Mouse (Mus musculus) neural tube, embryonic 14.5 days (tissue): ENCODE data around the gene Pou5f1. TPM values are rescaled to one million over a fixed set of nuclear protein-coding genes. Genes with fewer than 3 reads are reported as not detected.
"Not testable (repeated sequence)": the region's sequence is repeated elsewhere in the genome, so short reads cannot be mapped to it uniquely, and the experiment has no call there.

Experiments
- ATAC-seq: fragments of 200-750 bp; cut with Nextera tagmentation; 2 replicates; pipeline ENCODE4 v1.8.0; 2017; ENCODE audit warnings: low read depth, mild to moderate bottlenecking, moderate TSS enrichment, moderate library complexity
- H3K27ac ChIP-seq: fragments of 300-500 bp; sonication (generic); 2 replicates; pipeline ENCODE4 v1.5.1; 2014; ENCODE audit warnings: low read depth, mild to moderate bottlenecking, control low read depth, low read length, moderate library complexity, mixed read lengths
- H3K27me3 ChIP-seq: fragments of 300-500 bp; sonication (generic); 2 replicates; pipeline ENCODE4 v1.6.1; 2014; ENCODE audit warnings: low read length; ENCODE audit not compliant: control insufficient read depth, insufficient read depth
- H3K36me3 ChIP-seq: fragments of 300-500 bp; sonication (generic); 2 replicates; pipeline ENCODE4 v1.6.1; 2014; ENCODE audit warnings: low read length, mixed read lengths; ENCODE audit not compliant: control insufficient read depth, insufficient read depth
- H3K4me1 ChIP-seq: fragments of 300-500 bp; sonication (generic); 2 replicates; pipeline ENCODE4 v1.6.1; 2014; ENCODE audit warnings: low read length; ENCODE audit not compliant: control insufficient read depth, insufficient read depth
- H3K4me2 ChIP-seq: fragments of 300-500 bp; sonication (generic); 2 replicates; pipeline ENCODE4 v1.6.1; 2014; ENCODE audit warnings: mild to moderate bottlenecking, low read depth, low read length, control low read depth
- H3K4me3 ChIP-seq: fragments of 300-500 bp; sonication (generic); 2 replicates; pipeline ENCODE4 v1.5.1; 2014; ENCODE audit warnings: low read depth, low read length, control low read depth, mixed read lengths
- H3K9ac ChIP-seq: fragments of 300-500 bp; sonication (generic); replicated peaks from 2 replicates; pipeline ENCODE4 v1.6.1; 2014; ENCODE audit warnings: low read depth, mild to moderate bottlenecking, control low read depth, low read length, mixed read lengths
- H3K9me3 ChIP-seq: fragments of 300-500 bp; sonication (generic); 2 replicates; pipeline ENCODE4 v1.6.1; 2016; ENCODE audit warnings: low read length; ENCODE audit not compliant: control insufficient read depth
- WGBS: fragments of 180-500 bp; shearing (Covaris S2); extraction: QIAGEN DNeasy Blood & Tissue Kit; methylation state at CpG from one replicate; pipeline ENCODE4 v1.1.7; 2014; 5-methylcytosine and 5-hydroxymethylcytosine counted together
- polyA plus RNA-seq: library from polyadenylated mRNA; unstranded; fragments of >200 nt; fragmentation: Nextera tagmentation; extraction: Ambion mirVana; gene quantifications from 2 replicates; pipeline ENCODE4 v1.2.1, GENCODE M21; 2014

Gene Pou5f1
- not detected in 2 replicates for polyA plus RNA-seq

DNA sequence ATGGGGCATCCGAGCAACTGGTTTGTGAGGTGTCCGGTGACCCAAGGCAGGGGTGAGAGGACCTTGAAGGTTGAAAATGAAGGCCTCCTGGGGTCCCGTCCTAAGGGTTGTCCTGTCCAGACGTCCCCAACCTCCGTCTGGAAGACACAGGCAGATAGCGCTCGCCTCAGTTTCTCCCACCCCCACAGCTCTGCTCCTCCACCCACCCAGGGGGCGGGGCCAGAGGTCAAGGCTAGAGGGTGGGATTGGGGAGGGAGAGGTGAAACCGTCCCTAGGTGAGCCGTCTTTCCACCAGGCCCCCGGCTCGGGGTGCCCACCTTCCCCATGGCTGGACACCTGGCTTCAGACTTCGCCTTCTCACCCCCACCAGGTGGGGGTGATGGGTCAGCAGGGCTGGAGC lies at the start of gene Pou5f1:
Pou5f1 (plus strand) TSS at position 243 of the 400 bp plus-strand sequence.
- H3K9me3 ChIP-seq = no peaks in the 10 kb centered on the region
- no peaks in the 10 kb centered on the region for H3K36me3 ChIP-seq
- ATAC-seq = no peak
- H3K27me3 ChIP-seq = no peaks in the 10 kb centered on the region; the same call in 1 of the 2 replicates
- H3K4me3 ChIP-seq = no peak within 1 kb of the TSS
- no peak within 1 kb of the TSS for H3K27ac ChIP-seq
- 49% methylated on average over 12 of the region's 13 CpGs for WGBS
- no peak within 1 kb of the TSS for H3K4me2 ChIP-seq
- H3K9ac ChIP-seq = no peak within 1 kb of the TSS
- H3K4me1 ChIP-seq = no peaks in the 10 kb centered on the region

GRCm38 (mm10) chr17:35458247-35458646 lies 47.6 kb upstream of the Pou5f1 start:
- not testable (repeated sequence) for ATAC-seq, H3K9me3 ChIP-seq
- WGBS = no CpG with 5 or more reads among the region's 1 CpGs

GRCm38 (mm10) chr17:35460513-35461341 lies 45.1 kb upstream of the Pou5f1 start:
- H3K27ac ChIP-seq, H3K4me3 ChIP-seq, H3K9me3 ChIP-seq, H3K4me2 ChIP-seq, H3K36me3 ChIP-seq, H3K27me3 ChIP-seq, H3K4me1 ChIP-seq, H3K9ac ChIP-seq: not testable (repeated sequence)
- 59% methylated on average over 3 of the region's 9 CpGs for WGBS
- ATAC-seq = peak; percentile 54; the same call in 1 of the 2 replicates

More at GRCm38 (mm10) chr17:35458247-35458646, 47.6 kb upstream of the Pou5f1 start:
- H3K9ac ChIP-seq, H3K4me3 ChIP-seq, H3K27me3 ChIP-seq, H3K36me3 ChIP-seq, H3K4me1 ChIP-seq, H3K27ac ChIP-seq, H3K4me2 ChIP-seq: not testable (repeated sequence)

DNA sequence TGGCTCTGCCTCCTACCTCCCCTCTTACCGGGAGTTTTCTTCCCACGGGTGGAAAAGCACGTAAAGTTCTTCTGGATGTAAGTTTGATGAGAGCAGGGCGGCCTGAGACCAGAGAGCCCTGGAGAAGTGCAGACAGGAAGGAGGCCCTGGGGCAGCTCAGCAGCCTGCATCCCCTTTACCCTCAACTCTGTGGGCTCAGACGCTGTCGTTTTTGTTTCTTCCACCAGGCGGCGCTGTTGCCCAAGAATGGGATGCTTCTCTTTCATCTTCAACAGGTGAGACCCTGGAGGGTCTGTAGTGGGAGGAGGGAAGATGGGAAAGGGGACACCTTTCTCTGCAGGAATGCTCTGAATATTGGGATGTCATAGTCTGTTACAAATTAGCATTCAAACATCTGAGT lies 40.2 kb upstream of the Pou5f1 start:
- 11% methylated on average over 8 of the region's 8 CpGs for WGBS
- not testable (repeated sequence) for H3K27me3 ChIP-seq, H3K9ac ChIP-seq, H3K27ac ChIP-seq, H3K9me3 ChIP-seq, H3K4me1 ChIP-seq, H3K36me3 ChIP-seq, H3K4me2 ChIP-seq, H3K4me3 ChIP-seq, ATAC-seq

GRCm38 (mm10) chr17:35468936-35469335 lies 36.9 kb upstream of the Pou5f1 start:
- H3K4me2 ChIP-seq, H3K4me3 ChIP-seq, H3K9ac ChIP-seq, H3K27me3 ChIP-seq, H3K36me3 ChIP-seq, ATAC-seq, H3K9me3 ChIP-seq, H3K27ac ChIP-seq, H3K4me1 ChIP-seq: not testable (repeated sequence)
- WGBS = 61% methylated on average over 3 of the region's 3 CpGs

DNA sequence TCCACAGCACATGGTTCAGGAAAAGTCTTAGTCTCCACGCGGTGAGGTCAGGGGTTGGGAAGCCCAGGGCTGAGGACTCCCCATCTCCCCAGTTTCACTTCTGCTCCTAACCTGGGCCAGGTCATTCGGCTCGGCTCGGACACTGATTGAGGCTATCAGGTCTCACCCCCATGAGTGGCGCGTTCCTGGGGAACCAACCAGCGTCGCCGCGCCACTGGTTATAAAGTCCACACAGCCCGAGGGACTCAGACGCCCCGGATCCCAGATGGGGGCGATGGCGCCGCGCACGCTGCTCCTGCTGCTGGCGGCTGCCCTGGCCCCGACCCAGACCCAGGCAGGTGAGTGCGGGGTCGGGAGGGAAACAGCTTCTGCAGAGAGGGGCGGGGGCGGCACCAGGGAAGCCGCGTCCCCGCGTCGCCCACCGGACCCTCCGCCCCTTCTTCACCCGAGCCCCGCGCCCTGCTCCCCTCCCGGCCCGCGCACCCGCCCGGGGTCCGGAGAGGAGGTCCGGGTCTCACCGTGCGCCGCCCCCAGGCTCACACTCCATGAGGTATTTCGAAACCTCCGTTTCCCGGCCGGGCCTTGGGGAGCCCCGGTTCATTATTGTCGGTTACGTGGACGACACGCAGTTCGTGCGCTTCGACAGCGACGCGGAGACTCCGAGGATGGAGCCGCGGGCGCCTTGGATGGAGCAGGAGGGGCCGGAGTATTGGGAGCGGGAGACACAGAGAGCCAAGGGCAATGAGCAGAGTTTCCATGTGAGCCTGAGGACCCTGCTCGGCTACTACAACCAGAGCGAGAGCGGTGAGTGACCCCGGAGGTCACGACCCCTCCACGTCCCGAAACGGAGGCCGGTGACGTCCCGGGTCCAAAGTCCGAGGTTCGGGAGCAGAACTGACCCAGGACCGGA lies 35.7 kb upstream of the Pou5f1 start, which contains the start of gene H2-Q10:
H2-Q10 (plus strand) TSS at position 248 of the 910 bp plus-strand sequence.
- H3K36me3 ChIP-seq = no peaks in the 10 kb centered on the region
- H3K27me3 ChIP-seq = peaks cover 7% of the 10 kb centered on the region; the same call in 1 of the 2 replicates
- WGBS = under 1% methylated on average over 79 of the region's 80 CpGs
- peak within 1 kb of the TSS; percentile 31 for H3K4me3 ChIP-seq
- no peak within 1 kb of the TSS for H3K27ac ChIP-seq
- H3K9me3 ChIP-seq = no peaks in the 10 kb centered on the region
- H3K9ac ChIP-seq = no peak within 1 kb of the TSS
- no peak for ATAC-seq
- H3K4me1 ChIP-seq = 0 out of 2 replicates have a peak, but pooled peaks cover 3% of the 10 kb centered on the region
- H3K4me2 ChIP-seq = peak within 1 kb of the TSS; percentile 58

- WGBS = under 1% methylated on average over 9 of the region's 9 CpGs
- ATAC-seq = no peak
- Histone ChIP-seq H3K36me3 (no peaks in the 10 kb centered on the region), H3K4me2 (no peak overlapping the region), H3K9me3 (no peaks in the 10 kb centered on the region), H3K9ac (no peak overlapping the region), H3K27me3 (no peaks in the 10 kb centered on the region), H3K27ac (no peak overlapping the region), H3K4me3 (no peak overlapping the region), H3K4me1 (no peaks in the 10 kb centered on the region)
Observed at GRCm38 (mm10) chr17:35484066-35484465, 21.8 kb upstream of the Pou5f1 start.

GRCm38 (mm10) chr17:35485702-35486101 lies 20.1 kb upstream of the Pou5f1 start:
- Histone ChIP-seq H3K4me1 (no peaks in the 10 kb centered on the region), H3K36me3 (no peaks in the 10 kb centered on the region), H3K9ac (no peak overlapping the region), H3K4me2 (no peak overlapping the region), H3K27ac (no peak overlapping the region), H3K9me3 (no peaks in the 10 kb centered on the region), H3K27me3 (no peaks in the 10 kb centered on the region), H3K4me3 (no peak overlapping the region)
- WGBS = 21% methylated on average over 4 of the region's 4 CpGs
- no peak for ATAC-seq
